Comparison of ENCODE assay signal across 13 mouse cellular contexts in the genomic region with DNA sequence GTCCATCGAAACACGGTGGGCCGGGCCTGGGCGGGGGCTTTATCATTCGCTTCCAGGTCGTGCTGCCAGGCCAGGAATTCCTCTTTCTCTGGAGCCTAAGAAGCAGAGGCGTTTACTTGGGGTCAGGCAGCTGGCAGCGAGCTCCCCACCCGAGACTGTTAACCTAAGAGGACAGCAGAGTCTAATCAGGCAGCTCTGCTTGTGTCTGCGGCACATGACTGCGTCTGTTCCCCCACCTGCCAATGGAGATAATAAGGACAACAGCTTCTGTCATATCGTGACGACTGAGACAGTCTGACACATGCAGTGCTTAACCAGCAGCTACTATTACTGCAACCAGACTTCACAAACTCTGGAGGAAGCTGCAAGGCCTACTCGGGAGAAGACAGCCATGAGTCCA. TPM values are rescaled to one million over a fixed set of nuclear protein-coding genes. Genes with fewer than 3 reads are reported as not detected.
A peak's percentile ranks its signal among the peaks of the same experiment; 100 is the strongest.
DNase-seq lines count a peak whose midpoint lies in the region; ATAC-seq lines count a peak whose summit lies in the region.
"Had no signal": no experiment of that assay in that cellular context is flagged by ENCODE, and none has a peak within 500 bp of the region (broad histone marks: within the 10 kb centered on the region; RNA-seq: fewer than 3 reads in every experiment).

No protein-coding gene starts in this region.

- H3K4me2 ChIP-seq in embryonic facial prominence, embryonic 12.5 days (replicated peaks) = 0 out of 2 replicates have a peak overlapping the region, but pooled peaks have one; percentile 83
- peak overlapping the region; percentile 90 for H3K4me2 ChIP-seq in liver, embryonic 12.5 days
- H3K4me2 ChIP-seq in forebrain, embryonic 12.5 days = no peak overlapping the region
- H3K4me2 ChIP-seq: hindbrain, embryonic 12.5 days; midbrain, embryonic 13.5 days had no signal

- DNase-seq in embryonic facial prominence, embryonic 10.5 days (ENCODE audit: low spot score) = no peak
- DNase-seq in spleen, postnatal 10 days (ENCODE audit: low spot score in 2 of 2) = peak; percentile 47 to 68
- no peak for DNase-seq in spleen, adult 12 weeks (ENCODE audit: low spot score)
- no peak for DNase-seq in gastrocnemius, adult 18-20 months (ENCODE audit: low spot score)
- DNase-seq in right cerebral cortex, postnatal 10 days (ENCODE audit: low spot score in 2 of 2) = no peak
- DNase-seq: kidney, adult 8-10 months; right cerebral cortex, postnatal 4 days; thymus, postnatal 4 days had no signal

- H3K9me3 ChIP-seq in embryonic facial prominence, embryonic 12.5 days = no peaks in the 10 kb centered on the region
- no peaks in the 10 kb centered on the region for H3K9me3 ChIP-seq in embryonic facial prominence, embryonic 10.5 days
- no peaks in the 10 kb centered on the region for H3K9me3 ChIP-seq in liver, embryonic 12.5 days (replicated peaks)
- H3K9me3 ChIP-seq in forebrain, embryonic 12.5 days = no peaks in the 10 kb centered on the region
- H3K9me3 ChIP-seq: hindbrain, embryonic 12.5 days; midbrain, embryonic 13.5 days had no signal

- H3K4me3 ChIP-seq in embryonic facial prominence, embryonic 12.5 days = no peak overlapping the region
- no peak overlapping the region for H3K4me3 ChIP-seq in embryonic facial prominence, embryonic 10.5 days
- peak overlapping the region; percentile 94 for H3K4me3 ChIP-seq in liver, embryonic 12.5 days
- H3K4me3 ChIP-seq in forebrain, embryonic 12.5 days (replicated peaks) = no peak overlapping the region
- H3K4me3 ChIP-seq: hindbrain, embryonic 12.5 days; midbrain, embryonic 13.5 days had no signal

- no peak overlapping the region for H3K9ac ChIP-seq in embryonic facial prominence, embryonic 12.5 days
- H3K9ac ChIP-seq in liver, embryonic 12.5 days = peak overlapping the region; percentile 99
- no peak overlapping the region for H3K9ac ChIP-seq in forebrain, embryonic 12.5 days
- H3K9ac ChIP-seq: hindbrain, embryonic 12.5 days; midbrain, embryonic 13.5 days had no signal

- no peak overlapping the region for H3K27ac ChIP-seq in embryonic facial prominence, embryonic 12.5 days
- H3K27ac ChIP-seq in embryonic facial prominence, embryonic 10.5 days (replicated peaks) = no peak overlapping the region
- peak overlapping the region; percentile 98 for H3K27ac ChIP-seq in liver, embryonic 12.5 days
- H3K27ac ChIP-seq in forebrain, embryonic 12.5 days = no peak overlapping the region
- H3K27ac ChIP-seq: hindbrain, embryonic 12.5 days; midbrain, embryonic 13.5 days had no signal

- H3K36me3 ChIP-seq in embryonic facial prominence, embryonic 12.5 days = peaks cover 56% of the 10 kb centered on the region
- peaks cover 60% of the 10 kb centered on the region for H3K36me3 ChIP-seq in embryonic facial prominence, embryonic 10.5 days (replicated peaks)
- H3K36me3 ChIP-seq in liver, embryonic 12.5 days = peaks cover 67% of the 10 kb centered on the region
- peaks cover 57% of the 10 kb centered on the region for H3K36me3 ChIP-seq in forebrain, embryonic 12.5 days (replicated peaks)

- 89% methylated on average over 14 of the region's 14 CpGs for WGBS in embryonic facial prominence, embryonic 12.5 days
- WGBS in embryonic facial prominence, embryonic 10.5 days = 90% methylated on average over 14 of the region's 14 CpGs
- WGBS in liver, embryonic 12.5 days (ENCODE audit: insufficient replicate concordance) = 16% methylated on average over 14 of the region's 14 CpGs
- 93% methylated on average over 14 of the region's 14 CpGs for WGBS in forebrain, embryonic 12.5 days

- H3K27me3 ChIP-seq in embryonic facial prominence, embryonic 12.5 days = no peaks in the 10 kb centered on the region
- no peaks in the 10 kb centered on the region for H3K27me3 ChIP-seq in embryonic facial prominence, embryonic 10.5 days (replicated peaks; ENCODE audit: low read depth, poor library complexity, severe bottlenecking)
- no peaks in the 10 kb centered on the region for H3K27me3 ChIP-seq in liver, embryonic 12.5 days (replicated peaks)
- H3K27me3 ChIP-seq in forebrain, embryonic 12.5 days = no peaks in the 10 kb centered on the region
- H3K27me3 ChIP-seq: hindbrain, embryonic 12.5 days; midbrain, embryonic 13.5 days had no signal

- no peak for ATAC-seq in embryonic facial prominence, embryonic 12.5 days (ENCODE audit: insufficient number of reproducible peaks, insufficient read depth, low FRiP score, low TSS enrichment)
- ATAC-seq in liver, embryonic 12.5 days = peak; percentile 75
- no peak for ATAC-seq in forebrain, embryonic 12.5 days (ENCODE audit: low FRiP score)
- ATAC-seq: midbrain, embryonic 13.5 days had no signal

- H3K4me1 ChIP-seq in embryonic facial prominence, embryonic 12.5 days = peaks cover 12% of the 10 kb centered on the region
- peaks cover 23% of the 10 kb centered on the region for H3K4me1 ChIP-seq in embryonic facial prominence, embryonic 10.5 days
- H3K4me1 ChIP-seq in liver, embryonic 12.5 days = peaks cover 76% of the 10 kb centered on the region
- H3K4me1 ChIP-seq in forebrain, embryonic 12.5 days = peaks cover 16% of the 10 kb centered on the region

RNA-seq across cellular contexts. Expression of gene Prkab1, which starts 2.8 kb away (rescaled TPM):
- polyA plus RNA-seq in embryonic facial prominence, embryonic 12.5 days (2016; fragmentation: Nextera tagmentation; extraction: Ambion mirVana) = 73.2 and 73.7 TPM in 2 replicates
- 77.1 and 79.2 TPM in 2 replicates for polyA plus RNA-seq in embryonic facial prominence, embryonic 10.5 days (2016; fragmentation: Nextera tagmentation; extraction: Ambion mirVana)
- polyA plus RNA-seq in liver, embryonic 12.5 days (2016; fragmentation: Nextera tagmentation; extraction: Ambion mirVana) = 106 and 110 TPM in 2 replicates
- total RNA-seq in gastrocnemius, adult 18-20 months (2021) = 10 to 100 TPM in 1 of 2 experiments, 1 to 10 TPM in 1; 9.4 to 10.6 TPM
- polyA plus RNA-seq in forebrain, embryonic 12.5 days (2016; fragmentation: Nextera tagmentation; extraction: Ambion mirVana) = 58.5 and 62.5 TPM in 2 replicates

Comparison
In these comparisons a context has a peak if more than half of its experiments do, and no peak if none do; other contexts are left out.
1. DNase-seq: peak in spleen, postnatal 10 days (2 of 2); none in embryonic facial prominence, embryonic 10.5 days (single experiment), spleen, adult 12 weeks (single experiment), gastrocnemius, adult 18-20 months (single experiment) and right cerebral cortex, postnatal 10 days (0 of 2).